Mouse (Mus musculus): ENCODE measurements at regions not wholly inside any gene's neighbourhood (a gene's known extent, or its start where the extent isn't known, plus 50 kb on each side); places are given as distances from the start of the nearest gene placed in this dataset.

GRCm38 (mm10) chr6:71060116-71060515 is 84.1 kb downstream of the Thnsl2 start:
- peak; percentile 72 for ATAC-seq

GRCm38 (mm10) chr6:71062980-71063379 is 81.3 kb downstream of the Thnsl2 start:
- no peaks in the 10 kb centered on the region for H3K36me3 ChIP-seq (ENCODE audit: insufficient read depth, low read length)
- DNase-seq (ENCODE audit: low spot score), result no peak
- H3K4me3 ChIP-seq (ENCODE audit: low read length), result no peak overlapping the region
- H3K4me1 ChIP-seq (ENCODE audit: insufficient read depth, low read length), result no peaks in the 10 kb centered on the region
- H3K4me2 ChIP-seq (ENCODE audit: low read depth, low read length), result no peak overlapping the region
- no peaks in the 10 kb centered on the region for H3K9me3 ChIP-seq (ENCODE audit: low read length)
- peak; percentile 4; the same call in 1 of the 2 replicates for TF ChIP-seq CTCF (IDR thresholded peaks at IDR 0.05; ENCODE audit: low read depth)
- H3K27ac ChIP-seq, result no peak overlapping the region
- 75% methylated on average over 4 of the region's 4 CpGs for WGBS
- H3K27me3 ChIP-seq (ENCODE audit: insufficient read depth, low read length), result no peaks in the 10 kb centered on the region
- ATAC-seq, result no peak
- no peak overlapping the region for H3K9ac ChIP-seq (replicated peaks; ENCODE audit: low read length)

More at GRCm38 (mm10) chr6:71060116-71060515, 84.1 kb downstream of the Thnsl2 start:
- Histone ChIP-seq H3K9me3 (ENCODE audit: low read length) (no peaks in the 10 kb centered on the region), H3K27ac (no peak overlapping the region), H3K4me3 (ENCODE audit: low read length) (no peak overlapping the region), H3K4me2 (ENCODE audit: low read depth, low read length) (no peak overlapping the region), H3K4me1 (ENCODE audit: insufficient read depth, low read length) (no peaks in the 10 kb centered on the region), H3K27me3 (ENCODE audit: insufficient read depth, low read length) (no peaks in the 10 kb centered on the region), H3K9ac (replicated peaks; ENCODE audit: low read length) (no peak overlapping the region), H3K36me3 (ENCODE audit: insufficient read depth, low read length) (no peaks in the 10 kb centered on the region)
- 63% methylated on average over 7 of the region's 7 CpGs for WGBS
- DNase-seq (ENCODE audit: low spot score), result peak; percentile 44
- TF ChIP-seq CTCF (IDR thresholded peaks at IDR 0.05; ENCODE audit: low read depth), result no peak

GRCm38 (mm10) chr6:71065428-71065827 is 78.8 kb downstream of the Thnsl2 start:
- no peak for DNase-seq (ENCODE audit: low spot score)
- Histone ChIP-seq H3K36me3 (ENCODE audit: insufficient read depth, low read length) (no peaks in the 10 kb centered on the region), H3K9ac (replicated peaks; ENCODE audit: low read length) (no peak overlapping the region), H3K4me3 (ENCODE audit: low read length) (no peak overlapping the region), H3K4me2 (ENCODE audit: low read depth, low read length) (no peak overlapping the region), H3K4me1 (ENCODE audit: insufficient read depth, low read length) (no peaks in the 10 kb centered on the region), H3K9me3 (ENCODE audit: low read length) (no peaks in the 10 kb centered on the region), H3K27ac (no peak overlapping the region), H3K27me3 (ENCODE audit: insufficient read depth, low read length) (no peaks in the 10 kb centered on the region)
- TF ChIP-seq CTCF (IDR thresholded peaks at IDR 0.05; ENCODE audit: low read depth), result no peak
- no peak for ATAC-seq
- WGBS, result 74% methylated on average over 6 of the region's 6 CpGs

- Histone ChIP-seq H3K4me3 (ENCODE audit: low read length) (no peak overlapping the region), H3K36me3 (ENCODE audit: insufficient read depth, low read length) (no peaks in the 10 kb centered on the region), H3K27ac (no peak overlapping the region), H3K4me2 (ENCODE audit: low read depth, low read length) (no peak overlapping the region), H3K4me1 (ENCODE audit: insufficient read depth, low read length) (no peaks in the 10 kb centered on the region), H3K9ac (replicated peaks; ENCODE audit: low read length) (no peak overlapping the region), H3K27me3 (ENCODE audit: insufficient read depth, low read length) (no peaks in the 10 kb centered on the region), H3K9me3 (ENCODE audit: low read length) (no peaks in the 10 kb centered on the region)
- no peak for ATAC-seq
- WGBS, result 29% methylated on average over 4 of the region's 4 CpGs
- TF ChIP-seq CTCF (IDR thresholded peaks at IDR 0.05; ENCODE audit: low read depth), result no peak
- DNase-seq (ENCODE audit: low spot score), result no peak
These were observed 75.0 kb downstream of the Thnsl2 start for GRCm38 (mm10) chr6:71069229-71069628.

- Histone ChIP-seq H3K36me3 (ENCODE audit: insufficient read depth, low read length) (no peaks in the 10 kb centered on the region), H3K9ac (replicated peaks; ENCODE audit: low read length) (no peak overlapping the region), H3K27ac (0 out of 2 replicates have a peak overlapping the region, but pooled peaks have one; percentile 3), H3K4me3 (ENCODE audit: low read length) (no peak overlapping the region), H3K4me2 (ENCODE audit: low read depth, low read length) (no peak overlapping the region), H3K9me3 (ENCODE audit: low read length) (no peaks in the 10 kb centered on the region), H3K27me3 (ENCODE audit: insufficient read depth, low read length) (no peaks in the 10 kb centered on the region), H3K4me1 (ENCODE audit: insufficient read depth, low read length) (no peaks in the 10 kb centered on the region; the same call in 1 of the 2 replicates)
- TF ChIP-seq CTCF (IDR thresholded peaks at IDR 0.05; ENCODE audit: low read depth), result no peak
- 10% methylated on average over 5 of the region's 5 CpGs for WGBS
- peak; percentile 51 for DNase-seq (ENCODE audit: low spot score)
- peak; percentile 75 for ATAC-seq
These were observed 69.4 kb downstream of the Thnsl2 start for GRCm38 (mm10) chr6:71074789-71075191.

All from hindbrain, postnatal 0 days (tissue).